Mouse (Mus musculus) urinary bladder, postnatal 25 days (tissue): Measurements from ENCODE around the gene Flvcr2.
"Not testable (repeated sequence)": the region's sequence is repeated elsewhere in the genome, so short reads cannot be mapped to it uniquely, and the experiment has no call there.

Source experiments
- DNase-seq: peaks from one replicate; pipeline ENCODE4 v3.0.0; 2022; ENCODE audit warnings: low spot score

Flvcr2 gene

DNA sequence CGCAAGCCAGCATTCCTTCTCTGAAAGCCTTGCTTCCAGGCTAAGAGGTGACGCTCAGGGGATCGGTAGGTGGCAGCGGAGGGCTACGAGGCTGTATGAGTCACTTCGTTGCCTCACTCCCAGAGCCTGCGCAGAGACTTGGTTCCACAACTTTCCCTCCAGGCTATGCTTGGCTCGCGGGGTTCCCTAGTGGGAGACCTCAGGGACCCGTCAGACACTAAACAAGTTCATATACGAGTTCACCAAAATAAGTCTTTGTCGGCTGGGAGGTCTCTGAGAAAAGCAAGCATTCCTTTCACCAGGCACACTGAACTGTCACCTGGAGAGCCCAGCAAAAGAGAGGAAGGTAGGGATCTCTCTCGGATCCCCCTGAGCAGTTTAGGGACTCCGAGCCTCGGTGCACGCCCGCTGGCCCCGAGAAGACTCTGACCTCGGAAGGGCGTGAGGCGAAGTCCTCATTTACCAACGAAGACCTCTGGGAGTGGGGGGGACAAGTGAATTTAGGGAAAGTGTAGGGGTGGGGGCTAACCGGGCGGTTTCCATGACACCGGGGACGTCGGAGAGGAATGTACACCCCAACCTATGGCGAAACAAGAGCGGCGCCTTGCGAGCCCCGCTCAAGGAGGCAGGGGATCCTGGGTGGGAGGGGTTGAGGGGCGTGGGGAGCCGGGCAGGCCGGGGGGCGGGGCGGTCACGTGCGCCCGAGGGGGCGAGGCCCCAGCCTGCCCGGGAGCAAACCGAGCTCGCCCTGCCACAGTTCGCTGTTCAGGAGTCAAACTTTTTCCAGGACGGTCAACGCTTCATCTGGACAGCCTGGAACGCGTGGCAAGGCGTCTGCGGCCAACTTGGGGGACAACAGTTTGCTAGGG lies at the start of gene Flvcr2:
TSS of gene Flvcr2 (plus strand) at position 713 of the 869 bp plus-strand sequence.
- peak; percentile 71 for DNase-seq

DNA sequence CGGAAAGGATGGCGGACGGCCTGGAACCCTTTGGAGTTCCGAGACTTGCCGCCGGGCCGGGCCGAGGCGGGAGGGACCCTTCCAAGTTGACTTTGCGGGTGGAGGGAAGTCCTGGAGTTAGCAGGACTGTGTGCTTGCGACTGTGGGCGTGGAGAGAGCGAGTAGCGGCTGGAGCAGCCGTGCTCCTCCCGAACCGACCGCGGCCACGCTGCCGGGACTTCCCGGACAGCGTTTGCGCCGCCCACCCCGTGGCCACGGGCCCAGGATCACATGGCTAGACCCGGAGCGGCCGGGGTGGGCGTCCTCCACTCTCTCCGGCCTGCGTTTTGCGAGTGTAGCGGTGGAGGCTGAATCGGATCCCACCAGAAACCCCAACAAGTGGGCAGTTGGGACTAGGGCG lies 48.2 kb upstream of the Flvcr2 start:
- DNase-seq = not testable (repeated sequence)

DNA sequence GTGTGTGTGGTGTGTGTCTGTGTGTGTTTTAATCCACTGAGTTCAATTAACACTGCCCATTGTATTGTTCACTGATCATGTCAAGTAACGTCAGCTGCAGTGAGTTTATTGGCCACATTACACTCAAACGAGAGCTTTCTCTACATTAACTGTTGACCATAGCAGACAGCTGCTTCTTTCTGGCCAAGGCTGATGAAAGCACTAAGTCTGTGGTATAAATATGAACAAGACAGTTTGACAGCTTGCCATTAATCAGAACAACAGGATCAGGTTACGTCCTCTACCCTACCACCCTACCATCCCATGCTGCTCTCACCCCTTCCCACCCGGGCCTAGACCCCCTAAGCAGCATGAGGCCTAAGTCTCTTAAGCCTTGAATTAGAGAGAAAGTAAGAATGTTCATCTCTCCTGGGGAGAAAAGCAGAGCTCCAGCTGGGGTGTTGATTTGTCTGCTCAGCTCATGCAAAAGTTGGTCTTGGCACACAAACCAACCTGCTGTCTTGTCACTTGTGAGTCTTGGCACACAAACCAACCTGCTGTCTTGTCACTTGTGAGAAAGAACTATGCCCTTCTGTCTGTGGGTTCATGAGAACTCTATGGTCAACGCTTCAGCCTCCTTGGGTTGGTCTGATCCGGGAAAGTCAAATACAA lies 46.0 kb upstream of the Flvcr2 start:
- DNase-seq = no peak

DNA sequence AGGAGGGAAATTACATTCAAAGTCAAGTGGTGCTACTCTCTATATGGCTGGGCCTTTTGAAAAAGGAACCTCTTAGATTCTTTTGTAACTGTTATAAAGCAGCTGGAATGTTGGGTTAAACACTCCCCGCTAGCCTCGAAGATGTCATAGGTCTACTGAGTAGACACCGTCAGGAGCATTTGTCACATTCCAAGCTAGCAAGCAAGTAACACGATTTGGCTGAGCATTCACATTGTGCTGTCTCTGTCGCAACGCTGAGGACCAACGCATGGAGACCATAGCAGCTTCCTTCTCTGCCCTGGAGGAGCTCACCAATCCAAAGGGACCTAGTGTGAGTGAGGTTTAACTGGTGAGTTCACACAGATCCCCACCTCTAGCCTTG lies 45.5 kb upstream of the Flvcr2 start:
- DNase-seq = no peak

DNA sequence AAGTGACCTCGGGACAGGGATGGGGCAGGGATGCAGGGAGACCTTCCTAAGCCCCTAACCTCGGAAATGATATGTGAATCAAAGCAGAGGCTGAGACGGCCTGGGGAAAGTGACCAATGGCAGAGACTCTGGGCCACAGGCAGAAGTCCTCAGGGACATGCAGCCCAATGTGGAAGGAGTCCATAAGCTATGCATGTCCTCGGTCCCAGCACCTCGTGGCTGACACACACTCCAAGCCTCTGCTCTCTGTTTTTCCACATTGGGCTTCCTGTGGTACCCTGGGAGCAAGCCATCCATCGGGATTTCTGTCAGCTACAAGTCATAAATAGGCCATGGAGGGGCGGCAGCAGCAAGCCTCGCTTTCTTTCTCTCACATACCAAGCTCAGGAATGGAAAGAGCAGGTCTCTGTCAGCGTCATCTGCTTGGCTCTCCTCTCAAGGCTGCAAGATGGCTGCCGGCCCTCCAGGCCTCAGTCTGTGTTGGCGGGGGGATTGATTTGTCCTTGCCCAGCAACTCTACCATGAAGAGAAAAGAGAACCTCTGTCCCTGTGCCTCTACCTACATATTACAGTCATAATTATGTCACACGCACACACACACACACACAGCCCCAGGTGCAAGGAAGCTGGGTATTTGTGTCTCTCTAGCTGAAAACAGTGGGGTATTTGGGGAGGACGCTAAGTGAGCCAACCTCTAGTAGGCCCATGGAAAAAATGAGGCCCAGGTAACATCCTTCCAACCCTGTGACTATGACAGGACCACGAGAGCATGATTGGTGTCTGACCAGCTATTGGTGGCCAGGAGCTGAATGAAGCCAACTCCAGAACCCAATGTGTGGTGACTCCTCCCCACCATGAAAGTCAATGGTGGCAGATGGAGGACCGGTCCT lies 43.9 kb upstream of the Flvcr2 start:
- no peak for DNase-seq

DNA sequence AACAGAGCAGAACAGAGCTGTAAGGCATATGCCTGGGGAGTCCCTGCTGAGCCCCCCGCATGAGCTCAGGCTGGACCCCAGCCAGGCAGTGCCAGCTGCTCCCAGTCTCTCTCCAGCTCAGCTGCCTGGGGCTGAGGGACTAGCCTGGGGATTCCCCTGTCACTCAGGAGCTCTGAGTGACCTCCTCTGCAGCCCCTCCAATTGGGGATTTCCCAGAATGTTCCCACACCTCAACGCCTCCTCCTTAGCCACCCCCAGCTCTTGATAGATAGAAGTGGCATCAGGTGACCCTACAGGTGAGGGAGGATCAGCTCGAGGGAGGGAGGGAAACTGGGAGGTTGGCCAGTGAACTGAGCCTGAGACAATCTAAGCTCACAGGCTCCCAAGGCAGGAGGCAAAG lies 42.8 kb upstream of the Flvcr2 start:
- DNase-seq = no peak

DNA sequence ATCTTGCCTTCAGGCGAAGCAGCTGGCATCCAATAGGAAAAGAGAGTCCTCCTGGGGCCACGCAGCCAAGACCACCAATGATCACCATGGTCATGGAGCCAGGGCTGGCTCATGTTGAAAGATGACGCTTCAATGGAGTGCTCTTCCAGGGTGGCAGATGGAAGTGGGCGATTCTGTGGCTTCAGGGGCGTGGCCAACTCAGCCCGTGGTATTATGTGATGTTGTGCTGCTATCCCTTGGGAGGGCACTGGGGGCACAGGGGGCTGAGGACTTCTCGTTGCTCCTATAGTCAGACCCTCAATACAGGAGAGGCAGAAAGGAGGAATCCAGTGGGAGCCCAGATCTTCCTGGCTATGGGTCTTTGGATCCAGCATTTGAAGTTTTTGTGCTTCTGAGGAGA lies 41.8 kb upstream of the Flvcr2 start:
- no peak for DNase-seq

DNA sequence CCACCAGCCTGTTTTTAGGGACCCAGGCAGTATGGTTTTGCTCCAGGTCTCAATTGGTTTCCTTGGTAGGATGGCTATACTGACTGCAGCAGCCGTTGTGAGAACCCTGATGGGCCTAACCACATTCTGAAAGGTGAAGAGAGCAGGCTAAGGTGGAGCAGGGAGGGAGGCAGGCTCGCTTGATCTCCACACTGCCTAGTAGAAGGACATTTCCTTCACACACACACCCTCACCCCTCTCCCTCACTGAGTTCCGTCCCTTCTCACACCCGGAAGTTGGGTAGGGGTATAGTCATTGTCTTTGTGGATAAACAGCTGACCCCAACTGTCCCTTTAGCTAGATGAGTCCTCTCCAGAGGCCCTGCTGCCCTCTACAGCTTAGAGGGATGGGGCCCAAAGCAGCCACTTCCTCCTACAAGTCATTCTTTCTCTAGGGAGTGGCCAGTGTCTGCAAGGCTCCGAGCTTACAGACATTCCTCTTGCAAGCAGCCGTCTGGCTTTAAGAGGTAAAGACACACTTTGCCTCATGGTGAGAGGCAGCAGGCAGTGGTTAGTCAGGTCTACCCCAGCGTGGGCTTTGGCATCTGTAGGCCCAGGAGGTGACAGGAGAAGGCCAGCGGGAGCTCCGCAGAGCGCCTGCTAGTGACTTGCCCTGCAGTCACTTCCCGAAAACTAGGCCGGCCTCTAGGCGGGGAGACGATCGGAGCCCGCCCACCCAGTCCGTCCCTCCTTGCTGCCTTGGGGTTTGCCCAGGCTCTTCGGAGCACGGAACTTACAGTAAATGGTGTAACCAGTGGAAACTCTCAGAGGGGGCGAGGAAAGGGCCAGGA lies 41.1 kb upstream of the Flvcr2 start:
- peak; percentile 79 for DNase-seq

DNA sequence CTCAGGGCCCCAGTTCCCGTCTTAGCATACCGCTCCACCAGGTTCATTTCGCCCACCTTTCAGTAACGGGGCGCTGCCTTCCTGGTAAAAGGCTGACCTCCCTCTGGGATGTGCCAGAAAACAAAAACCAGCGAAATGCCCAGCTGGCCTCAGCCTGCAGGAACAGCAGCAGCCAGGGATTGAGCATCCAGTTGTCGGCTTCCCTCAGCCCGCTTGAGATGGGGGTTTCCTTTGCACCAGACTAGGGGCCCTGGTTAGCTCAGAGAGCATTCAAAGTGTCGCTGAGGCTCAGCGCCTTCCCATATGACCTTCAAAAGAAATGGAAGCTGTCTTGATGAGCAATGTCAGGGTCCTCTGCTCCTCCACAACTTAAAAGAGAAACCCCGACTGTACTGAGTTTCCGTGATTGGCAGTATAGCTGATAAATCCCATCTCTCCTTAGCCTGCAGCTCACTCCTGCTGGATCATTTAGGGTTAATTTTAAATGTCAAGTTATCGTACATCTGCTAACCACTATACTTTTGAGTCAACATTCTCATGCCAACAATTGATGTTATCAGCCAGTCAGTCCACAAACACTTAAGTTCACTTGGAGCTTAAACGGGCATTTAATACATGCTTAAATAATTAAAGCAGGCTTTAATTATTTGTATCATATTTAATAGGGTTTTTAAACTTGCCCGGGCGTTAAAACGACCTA lies 40.4 kb upstream of the Flvcr2 start:
- DNase-seq = no peak

DNA sequence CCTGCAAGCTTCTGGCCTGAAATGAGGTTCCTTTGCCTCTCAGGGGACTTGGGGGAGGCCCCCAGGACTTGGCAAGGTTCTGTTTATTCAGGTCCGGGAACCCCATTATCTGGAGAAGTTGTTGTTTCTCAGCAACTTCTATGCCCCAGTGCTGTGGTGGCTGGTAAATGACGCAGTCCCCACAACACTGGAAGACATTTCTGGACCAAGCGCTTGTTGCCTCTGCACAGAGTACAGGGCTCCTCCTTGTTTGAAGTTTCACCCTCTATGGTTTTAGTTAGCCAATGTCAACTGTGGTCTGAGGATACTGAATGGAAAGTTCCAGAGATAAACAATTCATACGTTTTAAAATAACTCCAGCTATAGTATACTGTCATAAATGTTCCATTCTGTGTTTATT lies 39.4 kb upstream of the Flvcr2 start:
- DNase-seq = no peak

DNA sequence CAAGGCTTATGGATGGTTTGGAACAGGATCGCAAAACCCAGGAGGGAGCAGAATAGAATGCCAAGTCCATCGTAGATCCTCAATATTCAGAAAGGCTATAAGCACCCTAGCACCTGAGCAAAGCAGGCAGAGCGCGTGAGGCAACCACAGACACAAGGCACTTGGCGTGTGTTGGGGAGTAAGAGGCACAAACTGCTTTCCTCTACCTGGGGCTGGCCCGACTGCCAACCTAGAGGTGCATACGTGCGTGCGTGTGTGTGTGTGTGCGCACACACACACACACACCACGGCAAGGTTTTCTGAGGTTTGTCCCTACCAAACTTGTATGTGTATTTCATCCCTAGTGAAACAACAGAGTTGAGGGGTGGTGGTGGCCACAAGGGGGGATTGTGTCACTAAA lies 38.9 kb upstream of the Flvcr2 start:
- no peak for DNase-seq

DNA sequence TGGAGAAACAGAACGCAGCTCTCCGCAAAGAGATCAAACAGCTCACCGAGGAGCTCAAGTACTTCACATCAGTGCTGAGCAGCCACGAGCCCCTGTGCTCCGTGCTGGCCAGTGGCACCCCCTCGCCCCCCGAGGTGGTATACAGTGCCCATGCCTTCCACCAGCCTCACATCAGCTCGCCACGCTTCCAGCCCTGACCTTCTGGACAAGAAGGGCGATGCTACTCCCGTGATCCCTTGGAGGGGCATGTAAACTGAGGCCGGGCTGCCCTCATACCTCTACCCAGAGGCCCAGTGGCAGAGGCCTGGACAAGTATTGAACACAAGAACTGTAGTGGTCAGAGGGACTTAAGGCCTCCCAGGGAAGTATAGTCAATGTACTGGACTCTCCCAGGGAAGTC lies 37.8 kb upstream of the Flvcr2 start:
- DNase-seq = no peak

DNA sequence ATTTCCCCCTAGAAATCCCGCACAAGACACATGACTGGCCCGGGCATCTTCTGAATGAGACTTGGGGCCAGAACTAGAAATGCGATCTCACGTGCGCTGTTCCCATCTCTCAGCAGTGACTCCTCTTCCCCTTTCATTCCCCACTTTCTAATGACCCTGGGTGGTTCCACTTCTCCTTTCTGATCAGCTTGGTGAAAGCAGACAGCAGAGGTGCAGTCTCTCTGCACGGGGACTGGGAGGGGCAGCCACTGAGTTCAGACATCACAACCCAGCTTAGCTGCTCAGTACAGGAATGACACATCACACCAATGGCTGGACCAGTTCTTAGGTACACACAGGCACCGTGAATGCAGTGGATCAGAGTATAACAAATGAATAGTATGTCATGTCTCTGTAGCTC lies 35.6 kb upstream of the Flvcr2 start:
- no peak for DNase-seq

DNA sequence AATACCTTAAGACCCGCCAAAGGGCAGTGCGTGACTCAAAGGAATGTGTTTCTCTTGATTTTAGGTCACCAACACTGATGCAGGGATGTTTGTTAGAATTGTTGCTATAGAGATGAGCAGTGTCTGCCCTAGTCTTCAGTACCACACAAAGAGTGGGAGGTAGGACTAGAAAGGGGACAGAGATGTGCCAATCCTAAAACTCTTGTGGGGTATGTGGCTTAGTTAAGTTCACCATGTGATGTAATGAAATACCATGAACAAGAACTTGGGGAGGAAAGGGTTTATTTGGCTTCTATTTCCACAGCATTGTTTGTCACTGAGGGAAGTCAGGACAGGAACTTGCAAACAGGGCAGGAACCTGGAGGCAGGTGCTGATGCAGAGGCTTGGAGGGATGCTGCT lies 33.8 kb upstream of the Flvcr2 start:
- no peak for DNase-seq

DNA sequence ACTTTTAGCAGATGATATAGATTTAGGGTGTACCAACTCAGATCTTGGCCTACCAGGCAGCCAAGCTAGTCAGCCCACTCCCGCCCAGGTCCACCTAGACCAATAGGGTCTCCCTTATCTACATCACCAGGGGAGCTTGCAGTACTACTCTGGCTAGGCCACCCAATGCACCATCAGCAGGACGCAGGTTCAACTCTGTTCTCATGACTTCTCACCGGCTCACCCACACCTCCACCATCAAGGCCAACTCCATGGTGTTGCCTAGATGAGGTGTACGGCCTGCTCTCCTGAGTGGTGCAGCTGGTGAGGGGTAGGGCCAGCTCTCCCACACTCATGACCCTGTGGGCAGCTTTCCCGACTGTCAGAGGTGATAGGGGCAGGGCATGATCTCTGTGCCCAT lies 32.2 kb upstream of the Flvcr2 start:
- no peak for DNase-seq

DNA sequence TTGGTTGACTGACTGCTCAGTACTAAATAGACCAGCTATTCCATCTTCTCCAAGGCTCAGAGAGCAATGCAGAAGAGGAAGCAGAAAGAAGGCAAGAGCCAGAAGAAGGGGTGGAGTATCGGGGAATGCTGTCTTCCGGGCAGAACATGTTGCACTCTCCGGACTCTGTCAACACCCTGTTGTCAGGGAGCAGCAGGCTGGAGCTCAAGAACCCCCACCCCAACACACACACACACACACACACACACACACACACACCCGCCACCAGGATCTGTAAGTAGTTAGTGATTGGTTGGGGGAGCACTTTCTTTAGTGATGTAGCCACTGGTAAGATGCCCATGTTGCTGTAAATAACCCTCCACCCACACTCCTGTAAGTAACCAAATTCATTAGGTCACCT lies 21.0 kb upstream of the Flvcr2 start:
- DNase-seq = no peak

DNA sequence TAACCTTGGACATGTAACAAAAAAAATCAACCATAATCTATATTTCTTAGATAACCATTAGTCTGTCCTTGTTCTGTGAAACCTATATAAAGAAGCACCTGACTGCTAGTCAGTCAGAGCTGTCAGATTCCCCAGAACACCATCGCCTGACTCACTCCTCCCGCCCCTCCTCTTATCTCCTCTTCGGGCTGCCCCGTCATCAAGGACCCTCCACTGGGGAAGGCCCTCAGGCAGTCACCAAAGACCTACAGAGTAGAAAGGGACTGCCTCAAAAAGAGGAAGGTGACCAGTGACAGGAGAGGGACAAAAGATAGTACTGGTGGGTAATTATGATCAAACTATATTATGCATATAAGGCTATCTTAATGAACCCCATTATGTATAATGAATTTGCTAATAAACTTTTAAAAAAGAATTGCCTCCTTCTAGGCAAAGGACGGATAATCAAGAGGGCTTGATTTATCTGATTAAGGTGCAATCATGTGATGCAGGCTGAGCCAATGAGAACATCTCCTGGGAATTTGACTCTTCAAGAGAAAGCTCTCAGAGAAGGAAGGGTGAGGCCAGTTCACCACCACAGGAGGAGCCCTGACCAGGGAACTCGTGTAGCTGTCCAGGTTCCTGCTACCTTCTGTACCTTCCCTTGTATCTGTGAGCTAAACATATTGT lies 19.5 kb upstream of the Flvcr2 start:
- DNase-seq = no peak

DNA sequence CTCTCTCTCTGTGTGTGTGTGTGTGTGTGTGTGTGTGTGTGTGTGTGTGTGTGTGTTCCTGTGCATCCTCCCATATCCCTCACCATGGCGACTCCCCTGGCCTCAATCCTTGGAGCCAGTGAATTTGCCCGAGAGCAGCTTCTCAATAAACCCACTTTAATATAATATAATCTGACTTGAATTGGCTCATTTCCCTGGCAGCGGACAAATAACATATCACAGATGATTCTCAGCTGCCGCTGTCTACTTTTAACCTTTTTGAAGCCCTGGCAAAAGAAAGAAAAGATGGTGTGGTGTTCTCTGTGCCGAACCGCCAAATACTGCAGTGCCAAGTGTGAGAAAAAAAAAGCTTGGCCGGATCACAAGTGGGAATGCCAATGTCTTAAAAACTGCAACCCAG lies 18.2 kb upstream of the Flvcr2 start:
- DNase-seq = no peak

DNA sequence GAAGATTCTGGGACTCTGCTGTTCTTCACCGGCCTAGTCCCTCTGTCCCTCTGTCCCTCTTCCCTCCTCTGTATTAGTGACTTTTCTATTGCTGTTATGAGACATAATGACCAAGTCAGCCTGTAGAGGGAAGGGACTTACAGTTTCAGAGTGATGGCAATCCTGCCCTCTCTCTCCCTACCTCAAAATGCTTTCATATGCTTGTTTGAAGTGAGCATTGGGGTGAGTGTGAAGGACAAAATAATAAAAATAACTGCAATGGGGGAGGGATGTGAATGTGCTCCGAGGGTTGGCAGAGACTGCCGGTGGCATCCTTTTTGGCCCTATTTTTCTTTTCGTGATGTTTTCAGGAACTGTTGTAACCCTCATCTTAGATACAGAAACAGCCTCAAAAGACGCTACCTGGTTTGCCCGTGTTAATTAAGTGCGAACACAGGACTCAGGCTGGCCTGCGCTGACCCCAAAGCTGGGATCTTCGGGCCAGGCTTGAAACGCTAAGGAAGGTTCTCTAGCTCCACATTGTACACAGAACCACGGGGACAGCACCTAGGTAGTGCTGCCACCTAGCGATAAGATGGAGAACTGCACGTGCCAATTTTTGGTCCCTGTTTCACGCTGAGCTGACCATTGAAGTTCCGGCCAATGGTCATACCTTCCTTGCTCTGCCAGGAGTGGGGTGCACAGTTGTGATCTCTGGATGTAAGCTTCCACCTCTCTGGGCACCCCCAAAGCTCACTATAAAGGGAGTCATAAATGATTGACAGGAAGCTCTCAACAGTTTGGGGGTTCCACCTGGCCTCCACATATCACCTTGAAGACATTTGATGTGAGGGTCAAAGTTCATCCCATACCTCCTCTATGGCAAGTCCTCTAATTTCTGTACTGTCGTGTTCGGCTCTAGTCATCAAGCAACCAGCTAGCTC lies 17.1 kb upstream of the Flvcr2 start:
- peak; percentile 71 for DNase-seq

DNA sequence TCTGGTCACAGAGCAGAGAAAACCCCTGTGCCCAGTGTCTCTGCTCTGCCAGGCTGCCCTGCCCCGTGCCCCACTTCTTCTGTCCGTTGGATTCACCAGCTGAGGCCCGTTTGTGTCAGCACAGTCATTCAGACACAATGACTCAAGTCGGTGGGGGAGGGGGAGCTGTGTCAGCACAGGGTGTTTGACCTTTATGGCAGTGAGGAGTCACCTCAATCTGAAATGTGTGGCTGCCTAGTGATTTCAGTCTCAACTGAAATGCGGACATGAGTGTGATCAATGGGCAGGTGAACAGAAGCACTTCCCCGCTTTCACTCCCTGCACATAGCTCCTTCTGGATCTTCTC lies 16.4 kb upstream of the Flvcr2 start:
- no peak for DNase-seq
